Mouse (Mus musculus): ENCODE measurements around the gene Cmpk2.

DNA sequence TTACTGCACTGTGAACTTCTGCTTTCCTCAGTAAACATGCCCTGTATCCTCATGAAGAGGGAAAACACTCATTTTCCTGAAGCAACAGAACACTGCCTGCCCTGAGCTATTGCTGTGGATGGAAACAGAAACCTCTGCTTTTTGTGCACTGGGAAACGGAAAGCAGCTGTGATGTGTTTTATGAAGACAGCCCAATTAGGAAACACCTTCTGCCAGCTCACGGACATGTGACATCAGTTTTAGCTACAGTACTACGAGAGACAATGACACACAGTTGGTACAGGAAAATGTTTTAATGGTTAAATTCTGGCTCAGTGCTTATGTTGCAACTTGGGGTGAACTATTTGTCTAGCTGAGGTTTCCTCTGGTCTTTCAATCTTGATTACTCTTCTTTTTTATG is 29.6 kb upstream of the Cmpk2 start:
- TF ChIP-seq CTCF (IDR thresholded peaks at IDR 0.05; ENCODE audit: low read depth): no peak
- no peak for TF ChIP-seq EP300 (IDR thresholded peaks at IDR 0.05; ENCODE audit: low read depth)
